Mouse (Mus musculus) heart, adult 11 months (tissue): ENCODE measurements around the gene Zswim5.

ENCODE experiments used
- DNase-seq: peaks from one replicate; pipeline ENCODE4 v3.0.0; 2022

Gene Zswim5

DNA sequence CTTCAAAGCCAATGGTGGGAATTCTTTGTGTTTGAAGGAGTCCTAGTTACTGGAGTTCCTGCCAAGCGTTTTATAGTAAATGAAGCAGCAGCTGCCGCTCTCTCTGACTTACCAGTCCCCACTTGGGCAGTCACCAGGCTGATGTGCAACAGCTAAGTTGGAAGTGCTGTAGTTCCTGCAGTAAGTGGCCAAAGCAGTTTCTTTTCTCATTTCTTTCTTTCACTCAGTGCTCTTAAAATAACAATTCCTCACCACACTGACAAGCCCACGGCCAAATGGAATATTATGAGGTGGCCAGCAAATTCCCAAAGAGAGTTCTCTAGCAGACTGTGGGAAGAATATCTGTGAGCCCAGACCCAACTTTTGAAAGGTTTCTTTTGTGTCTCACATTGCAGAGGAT lies 129.9 kb downstream of the Zswim5 start:
- peak; percentile 92 for DNase-seq

GRCm38 (mm10) chr4:117010231-117010630 lies 133.1 kb downstream of the Zswim5 start:
- DNase-seq: no peak

GRCm38 (mm10) chr4:117013596-117013995 lies 136.4 kb downstream of the Zswim5 start:
- no peak for DNase-seq

DNA sequence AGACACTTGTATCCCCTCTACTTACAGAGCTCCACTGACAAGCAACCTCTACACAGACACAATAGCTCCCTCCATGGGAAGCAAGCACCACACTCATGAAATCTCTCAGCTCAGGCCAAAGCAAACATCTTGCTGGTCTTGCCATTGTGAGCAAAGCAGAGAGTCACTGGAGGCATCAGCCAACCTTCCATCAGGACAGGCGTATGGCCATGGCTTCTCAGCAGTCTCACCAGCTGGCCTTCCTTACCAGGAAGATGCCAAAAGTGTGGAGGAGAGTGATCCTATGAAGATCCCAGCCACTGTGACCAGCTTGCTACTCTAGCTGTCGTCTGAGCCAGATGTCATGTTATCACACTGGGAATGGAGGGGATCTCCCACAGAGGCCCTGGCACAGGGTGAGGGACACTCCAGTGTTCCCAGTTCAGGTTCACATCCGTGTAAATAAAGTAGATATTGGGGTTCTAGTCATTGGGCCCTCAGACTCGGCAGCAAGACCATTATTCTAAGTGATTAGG lies 137.8 kb downstream of the Zswim5 start:
- peak; percentile 90 for DNase-seq

GRCm38 (mm10) chr4:117017738-117018137 lies 140.6 kb downstream of the Zswim5 start:
- DNase-seq: no peak

DNA sequence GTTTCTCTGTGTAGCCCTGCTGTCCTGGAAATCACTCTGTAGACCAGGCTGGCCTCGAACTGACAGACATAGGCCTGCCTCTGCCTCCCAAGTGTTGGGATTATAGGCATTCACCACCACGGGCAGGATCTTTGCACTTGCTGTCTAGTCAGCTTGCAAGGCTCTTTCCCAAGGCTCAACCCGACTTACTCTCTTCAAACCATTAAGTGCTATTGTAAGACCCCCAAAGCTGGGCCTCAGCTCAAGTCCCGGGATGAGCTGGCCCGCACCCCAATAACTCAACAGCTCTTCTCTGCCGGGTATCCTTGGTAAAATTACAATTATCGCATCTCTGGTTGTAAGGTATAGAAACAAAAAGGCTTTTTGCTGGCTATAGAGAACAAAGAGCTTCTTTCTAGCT lies 141.2 kb downstream of the Zswim5 start:
- peak; percentile 87 for DNase-seq

GRCm38 (mm10) chr4:117019206-117020134 lies 142.3 kb downstream of the Zswim5 start, which contains the start of gene Eif2b3:
Eif2b3 (plus strand) TSS chr4:117019402.
- DNase-seq: peak; percentile 99

GRCm38 (mm10) chr4:117023469-117023868 lies 146.3 kb downstream of the Zswim5 start:
- no peak for DNase-seq

DNA sequence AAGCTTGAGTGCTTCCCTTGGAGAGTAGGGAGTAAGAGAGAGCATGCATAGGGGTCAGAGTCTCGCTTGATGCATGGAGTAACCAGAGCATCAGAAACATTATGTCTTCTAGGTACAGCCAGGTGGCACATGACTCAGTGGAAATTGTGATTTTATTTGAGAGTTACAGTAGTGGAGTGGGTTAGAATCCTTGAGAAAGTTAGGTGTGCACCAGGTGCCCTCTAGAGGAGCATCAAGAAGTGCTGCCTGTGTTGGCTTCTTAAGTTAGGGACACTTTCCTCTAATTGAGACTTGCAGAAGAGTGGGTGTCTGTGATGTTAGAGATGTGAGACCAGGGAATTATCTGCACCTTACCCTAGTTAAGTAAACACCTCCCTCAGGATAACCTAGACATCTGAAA lies 153.9 kb downstream of the Zswim5 start:
- no peak for DNase-seq
